Mouse (Mus musculus): Measurements from ENCODE around the gene Camta1. TPM values are rescaled to one million over a fixed set of nuclear protein-coding genes. Genes with fewer than 3 reads are reported as not detected.

The Camta1 gene
- total RNA-seq, 1 experiment, result 9.3 TPM

- Histone ChIP-seq H3K27ac (ENCODE audit: insufficient read depth, low read depth, low read length, poor library complexity, severe bottlenecking) (no peak overlapping the region), H3K4me3 (ENCODE audit: insufficient read depth in 1 of 2, low read depth in 1 of 2, low read length in 2 of 2, poor library complexity in 1 of 2, severe bottlenecking in 1 of 2) (no peak overlapping the region), H3K36me3 (ENCODE audit: control insufficient read depth, insufficient read depth, low read length, poor library complexity, severe bottlenecking) (no peaks in the 10 kb centered on the region), H3K9me3 (ENCODE audit: control insufficient read depth, insufficient read depth, low read depth, low read length) (no peaks in the 10 kb centered on the region), H3K4me1 (ENCODE audit: control insufficient read depth in 2 of 2, insufficient read depth in 2 of 2, low read length in 2 of 2, poor library complexity in 1 of 2) (no peaks in the 10 kb centered on the region), H3K9ac (ENCODE audit: insufficient read depth, low read depth, low read length, poor library complexity, severe bottlenecking) (no peak overlapping the region)
- DNase-seq (ENCODE audit: low read depth, low spot score), result no peak
- TF ChIP-seq CHD2 (IDR thresholded peaks at IDR 0.05; ENCODE audit: low read depth, low read length) (no peak), MAFK (IDR thresholded peaks at IDR 0.05; ENCODE audit: insufficient read depth, low read depth, low read length) (no peak), ZNF384 (IDR thresholded peaks at IDR 0.05; ENCODE audit: low read depth, low read length) (no peak), ZC3H11A (IDR thresholded peaks at IDR 0.05; ENCODE audit: borderline replicate concordance, low read depth, low read length) (no peak), HCFC1 (IDR thresholded peaks at IDR 0.05; ENCODE audit: borderline replicate concordance, insufficient read depth, low read length) (no peak)
- in situ Hi-C loops (cut with MboI; ENCODE audit: low sequenced_read_pairs in 2 of 2, unreplicated experiment in 2 of 2), result no loop called here
Observed at GRCm38 (mm10) chr4:151684596-151684995, 177.1 kb downstream of the Camta1 start.

GRCm38 (mm10) chr4:151682831-151683488 lies 178.7 kb downstream of the Camta1 start:
- no peak overlapping the region for H3K4me3 ChIP-seq (ENCODE audit: insufficient read depth in 1 of 2, low read depth in 1 of 2, low read length in 2 of 2, poor library complexity in 1 of 2, severe bottlenecking in 1 of 2)
- H3K36me3 ChIP-seq (ENCODE audit: control insufficient read depth, insufficient read depth, low read length, poor library complexity, severe bottlenecking), result no peaks in the 10 kb centered on the region
- in situ Hi-C loops (cut with MboI; ENCODE audit: low sequenced_read_pairs in 2 of 2, unreplicated experiment in 2 of 2), result no loop called here
- no peak overlapping the region for H3K27ac ChIP-seq (ENCODE audit: insufficient read depth, low read depth, low read length, poor library complexity, severe bottlenecking)
- no peaks in the 10 kb centered on the region for H3K4me1 ChIP-seq (ENCODE audit: control insufficient read depth in 2 of 2, insufficient read depth in 2 of 2, low read length in 2 of 2, poor library complexity in 1 of 2)
- no peaks in the 10 kb centered on the region for H3K9me3 ChIP-seq (ENCODE audit: control insufficient read depth, insufficient read depth, low read depth, low read length)
- no peak overlapping the region for H3K9ac ChIP-seq (ENCODE audit: insufficient read depth, low read depth, low read length, poor library complexity, severe bottlenecking)
- TF ChIP-seq MAFK (IDR thresholded peaks at IDR 0.05; ENCODE audit: insufficient read depth, low read depth, low read length) (no peak), HCFC1 (IDR thresholded peaks at IDR 0.05; ENCODE audit: borderline replicate concordance, insufficient read depth, low read length) (no peak), ZNF384 (IDR thresholded peaks at IDR 0.05; ENCODE audit: low read depth, low read length) (no peak), ZC3H11A (IDR thresholded peaks at IDR 0.05; ENCODE audit: borderline replicate concordance, low read depth, low read length) (no peak), CHD2 (IDR thresholded peaks at IDR 0.05; ENCODE audit: low read depth, low read length) (no peak)
- no peak for DNase-seq (ENCODE audit: low read depth, low spot score)

- Histone ChIP-seq H3K27ac (ENCODE audit: insufficient read depth, low read depth, low read length, poor library complexity, severe bottlenecking) (no peak overlapping the region), H3K9ac (ENCODE audit: insufficient read depth, low read depth, low read length, poor library complexity, severe bottlenecking) (no peak overlapping the region), H3K9me3 (ENCODE audit: control insufficient read depth, insufficient read depth, low read depth, low read length) (no peaks in the 10 kb centered on the region), H3K4me3 (ENCODE audit: insufficient read depth in 1 of 2, low read depth in 1 of 2, low read length in 2 of 2, poor library complexity in 1 of 2, severe bottlenecking in 1 of 2) (no peak overlapping the region), H3K4me1 (ENCODE audit: control insufficient read depth in 2 of 2, insufficient read depth in 2 of 2, low read length in 2 of 2, poor library complexity in 1 of 2) (no peaks in the 10 kb centered on the region), H3K36me3 (ENCODE audit: control insufficient read depth, insufficient read depth, low read length, poor library complexity, severe bottlenecking) (no peaks in the 10 kb centered on the region)
- in situ Hi-C loops (cut with MboI; ENCODE audit: low sequenced_read_pairs in 2 of 2, unreplicated experiment in 2 of 2), result no loop called here
- DNase-seq (ENCODE audit: low read depth, low spot score), result no peak
- TF ChIP-seq ZNF384 (IDR thresholded peaks at IDR 0.05; ENCODE audit: low read depth, low read length), result no peak
- TF ChIP-seq CHD2 (IDR thresholded peaks at IDR 0.05; ENCODE audit: low read depth, low read length), result no peak
- TF ChIP-seq HCFC1 (IDR thresholded peaks at IDR 0.05; ENCODE audit: borderline replicate concordance, insufficient read depth, low read length), result no peak
- no peak for TF ChIP-seq MAFK (IDR thresholded peaks at IDR 0.05; ENCODE audit: insufficient read depth, low read depth, low read length)
- no peak for TF ChIP-seq ZC3H11A (IDR thresholded peaks at IDR 0.05; ENCODE audit: borderline replicate concordance, low read depth, low read length)
Observed at GRCm38 (mm10) chr4:151672452-151672851, 189.2 kb downstream of the Camta1 start.

- Histone ChIP-seq H3K27ac (ENCODE audit: insufficient read depth, low read depth, low read length, poor library complexity, severe bottlenecking) (no peak overlapping the region), H3K36me3 (ENCODE audit: control insufficient read depth, insufficient read depth, low read length, poor library complexity, severe bottlenecking) (no peaks in the 10 kb centered on the region), H3K4me1 (ENCODE audit: control insufficient read depth in 2 of 2, insufficient read depth in 2 of 2, low read length in 2 of 2, poor library complexity in 1 of 2) (no peaks in the 10 kb centered on the region), H3K9ac (ENCODE audit: insufficient read depth, low read depth, low read length, poor library complexity, severe bottlenecking) (no peak overlapping the region), H3K4me3 (ENCODE audit: insufficient read depth in 1 of 2, low read depth in 1 of 2, low read length in 2 of 2, poor library complexity in 1 of 2, severe bottlenecking in 1 of 2) (no peak overlapping the region), H3K9me3 (ENCODE audit: control insufficient read depth, insufficient read depth, low read depth, low read length) (no peaks in the 10 kb centered on the region)
- TF ChIP-seq CHD2 (IDR thresholded peaks at IDR 0.05; ENCODE audit: low read depth, low read length) (no peak), HCFC1 (IDR thresholded peaks at IDR 0.05; ENCODE audit: borderline replicate concordance, insufficient read depth, low read length) (no peak), ZC3H11A (IDR thresholded peaks at IDR 0.05; ENCODE audit: borderline replicate concordance, low read depth, low read length) (no peak), ZNF384 (IDR thresholded peaks at IDR 0.05; ENCODE audit: low read depth, low read length) (no peak), MAFK (IDR thresholded peaks at IDR 0.05; ENCODE audit: insufficient read depth, low read depth, low read length) (no peak)
- in situ Hi-C loops (cut with MboI; ENCODE audit: low sequenced_read_pairs in 2 of 2, unreplicated experiment in 2 of 2), result no loop called here
- DNase-seq (ENCODE audit: low read depth, low spot score), result no peak
Observed at GRCm38 (mm10) chr4:151666411-151666901, 195.2 kb downstream of the Camta1 start.

All from ES-E14 (cell line).